Mouse (Mus musculus) right cerebral cortex, postnatal 10 days (tissue): Measurements from ENCODE around the gene Micall2.

Experiments used
- DNase-seq, 2 experiments: peaks; one replicate each; pipeline ENCODE4 v3.0.0; 2021; ENCODE audit warnings: low spot score in 2 of 2

Micall2 gene

GRCm38 (mm10) chr5:139681832-139682630, 54.1 kb downstream of the Micall2 start:
- peak; percentile 39 to 50 for DNase-seq

- no peak for DNase-seq
Measured at GRCm38 (mm10) chr5:139675707-139675967, 60.5 kb downstream of the Micall2 start.

DNA sequence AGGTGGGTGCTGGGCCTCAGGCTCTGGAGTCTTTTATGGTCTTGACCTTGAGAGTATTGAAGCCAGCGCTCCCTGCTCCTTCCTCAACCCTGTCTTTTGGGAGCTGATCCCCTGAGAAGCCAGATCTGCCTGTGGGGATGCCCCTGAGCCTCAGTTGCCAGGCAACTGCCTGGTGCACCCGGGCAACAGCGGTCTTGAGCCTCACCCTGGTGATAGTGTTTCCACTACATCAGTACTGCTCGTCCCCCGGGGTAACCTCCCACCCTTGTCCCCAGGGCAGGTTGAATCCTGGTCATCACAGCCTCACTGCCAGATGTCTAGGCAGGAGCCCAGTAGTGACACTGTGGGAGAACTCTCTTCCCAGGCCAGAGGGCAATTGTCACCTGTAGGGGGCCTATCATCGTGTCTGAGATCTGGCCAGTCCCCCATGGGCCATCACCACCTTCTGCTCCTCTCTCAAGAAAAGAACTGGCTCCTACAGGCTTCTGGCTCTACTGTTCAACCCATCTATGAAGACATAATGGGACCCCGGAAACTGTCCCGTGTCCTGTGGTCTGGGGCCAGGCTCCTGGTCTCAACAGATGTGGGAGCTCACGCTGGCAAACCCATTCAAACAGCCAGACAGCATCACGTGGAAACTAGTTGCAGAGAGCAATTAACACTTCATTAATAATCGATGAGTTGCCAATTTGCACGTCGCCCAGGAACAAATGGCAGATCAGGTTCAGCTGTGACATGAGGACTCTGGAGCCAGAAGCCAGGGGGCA, 61.0 kb downstream of the Micall2 start:
- no peak for DNase-seq

DNA sequence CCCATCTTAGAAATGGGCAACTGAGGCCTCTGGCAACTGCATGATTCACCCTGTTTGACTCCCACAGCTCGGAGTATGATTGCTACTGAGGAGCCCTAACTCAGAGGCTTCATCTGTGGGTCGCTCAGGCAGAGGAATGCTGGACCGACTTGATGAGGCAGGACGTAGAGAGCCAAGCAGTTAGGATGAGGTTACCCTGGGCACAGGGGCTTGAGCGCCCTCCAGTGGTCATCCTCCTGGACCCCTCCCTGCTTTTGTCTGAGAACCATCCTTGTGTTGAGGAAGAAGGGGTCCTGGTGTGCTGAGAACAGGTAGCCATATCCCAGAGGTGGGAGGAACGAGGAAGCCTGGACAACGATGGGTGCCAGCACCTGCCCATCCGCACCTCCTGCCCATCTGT, 66.8 kb downstream of the Micall2 start:
- no peak for DNase-seq

DNA sequence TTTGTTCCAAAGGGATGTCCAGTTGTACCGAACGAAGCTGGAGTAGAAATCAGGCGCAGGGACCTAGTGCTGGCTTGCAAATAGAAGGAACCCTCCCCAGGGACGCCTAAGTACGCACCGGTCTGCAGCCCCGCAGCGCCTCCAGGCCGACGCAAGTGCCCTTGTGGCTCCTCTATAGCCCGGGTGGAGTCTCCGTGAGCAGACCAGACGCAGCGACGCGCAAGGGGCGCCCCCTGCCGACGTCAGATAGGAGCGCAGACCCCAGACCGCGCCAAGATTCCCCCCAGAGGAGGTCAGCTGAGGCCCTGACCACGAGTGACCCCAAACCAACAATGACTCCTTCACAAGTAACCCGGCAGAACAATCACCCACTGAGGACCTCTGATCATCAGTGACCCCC, 67.6 kb downstream of the Micall2 start:
- DNase-seq, result peak; percentile 39 to 67

DNA sequence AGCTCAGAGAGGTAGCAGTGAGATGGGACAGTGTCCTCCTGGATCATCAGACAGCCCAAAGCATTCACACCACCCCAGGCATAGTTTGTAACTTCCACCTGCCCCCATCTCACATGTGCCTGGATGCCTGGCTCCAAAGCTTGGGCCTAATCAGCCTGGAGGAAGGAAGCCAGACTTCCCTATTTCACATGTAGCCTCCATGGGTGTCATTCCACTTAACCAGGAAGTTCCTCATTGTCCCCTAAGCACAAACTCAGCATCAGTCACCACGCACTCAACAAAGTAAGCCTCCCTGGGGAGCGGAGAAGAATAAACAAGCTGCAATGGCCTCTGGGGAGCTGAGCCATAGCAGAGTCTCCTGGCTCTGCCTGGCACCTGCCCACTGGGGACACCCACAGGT, 69.6 kb downstream of the Micall2 start:
- DNase-seq, result no peak

- DNase-seq, result no peak
Measured at GRCm38 (mm10) chr5:139665375-139665774, 70.8 kb downstream of the Micall2 start.

DNA sequence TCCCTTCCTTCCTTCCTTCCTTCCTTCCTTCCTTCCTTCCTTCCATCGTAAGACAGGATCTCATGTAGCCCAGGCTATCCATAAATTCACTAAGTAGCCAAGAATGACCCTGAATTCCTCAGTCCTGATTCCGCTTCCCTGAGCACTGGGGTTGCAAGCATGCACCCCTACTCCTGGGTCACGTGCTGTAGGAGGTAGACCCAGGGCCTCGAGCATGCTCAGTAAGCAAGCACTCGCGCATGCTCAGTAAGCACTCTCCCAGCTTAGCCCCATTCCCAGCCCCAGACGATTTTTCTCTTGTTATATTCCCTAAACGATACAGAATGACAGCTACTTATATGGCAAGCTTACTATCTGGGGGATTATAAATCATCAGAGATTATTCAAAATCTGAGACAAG, 74.4 kb downstream of the Micall2 start:
- no peak for DNase-seq

GRCm38 (mm10) chr5:139659307-139659706, 76.8 kb downstream of the Micall2 start:
- DNase-seq, result no peak

GRCm38 (mm10) chr5:139658865-139659264, 77.3 kb downstream of the Micall2 start:
- DNase-seq, result no peak

- no peak for DNase-seq
Measured at GRCm38 (mm10) chr5:139657959-139658602, 78.1 kb downstream of the Micall2 start.
